Mouse (Mus musculus): ENCODE data around the gene Ppp4c. TPM values are rescaled to one million over a fixed set of nuclear protein-coding genes. Genes with fewer than 3 reads are reported as not detected.
A peak's percentile ranks its signal among the peaks of the same experiment; 100 is the strongest.

Gene Ppp4c
- polyA plus RNA-seq, 1 experiment = 111 TPM

GRCm38 (mm10) chr7:126799468-126800268, 7.4 kb upstream of the Ppp4c start:
- peaks cover 27% of the 10 kb centered on the region for H3K36me3 ChIP-seq (ENCODE audit: control insufficient read depth, insufficient read depth, low read length, poor library complexity, severe bottlenecking)

GRCm38 (mm10) chr7:126799050-126799467, 6.8 kb upstream of the Ppp4c start:
- peaks cover 28% of the 10 kb centered on the region for H3K36me3 ChIP-seq (ENCODE audit: control insufficient read depth, insufficient read depth, low read length, poor library complexity, severe bottlenecking)
- H3K4me1 ChIP-seq (ENCODE audit: control insufficient read depth, insufficient read depth, low read length) = no peaks in the 10 kb centered on the region
- no peaks in the 10 kb centered on the region for H3K9me3 ChIP-seq (replicated peaks; ENCODE audit: control insufficient read depth, insufficient read depth, low read length, poor library complexity, severe bottlenecking)
- peak overlapping the region; percentile 85 for H3K9ac ChIP-seq (ENCODE audit: low read depth, poor library complexity, severe bottlenecking)
- peak overlapping the region; percentile 89 for H3K4me3 ChIP-seq (ENCODE audit: low read depth, low read length)
- no peaks in the 10 kb centered on the region for H3K27me3 ChIP-seq (ENCODE audit: control insufficient read depth, insufficient read depth, low read length, poor library complexity, severe bottlenecking)
- H3K27ac ChIP-seq (ENCODE audit: insufficient read depth, low read length) = peak overlapping the region; percentile 23
- no peak for TF ChIP-seq CTCF (IDR thresholded peaks at IDR 0.05; ENCODE audit: low read depth, low read length)
- TF ChIP-seq POLR2A (IDR thresholded peaks at IDR 0.05; ENCODE audit: insufficient read depth, low read length) = peak; percentile 99
- TF ChIP-seq EP300 (IDR thresholded peaks at IDR 0.05; ENCODE audit: insufficient read depth, low read depth, low read length) = 0 out of 2 replicates have a peak, but pooled peaks have one; percentile 51

More at GRCm38 (mm10) chr7:126799468-126800268, 7.4 kb upstream of the Ppp4c start:
- peak overlapping the region; percentile 35 for H3K9ac ChIP-seq (ENCODE audit: low read depth, poor library complexity, severe bottlenecking)
- H3K27me3 ChIP-seq (ENCODE audit: control insufficient read depth, insufficient read depth, low read length, poor library complexity, severe bottlenecking) = no peaks in the 10 kb centered on the region
- H3K4me1 ChIP-seq (ENCODE audit: control insufficient read depth, insufficient read depth, low read length) = no peaks in the 10 kb centered on the region
- H3K9me3 ChIP-seq (replicated peaks; ENCODE audit: control insufficient read depth, insufficient read depth, low read length, poor library complexity, severe bottlenecking) = no peaks in the 10 kb centered on the region
- no peak for TF ChIP-seq CTCF (IDR thresholded peaks at IDR 0.05; ENCODE audit: low read depth, low read length)
- peak; percentile 73; the same call in 1 of the 2 replicates for TF ChIP-seq EP300 (IDR thresholded peaks at IDR 0.05; ENCODE audit: insufficient read depth, low read depth, low read length)
- TF ChIP-seq POLR2A (IDR thresholded peaks at IDR 0.05; ENCODE audit: insufficient read depth, low read length) = peak; percentile 85
- H3K4me3 ChIP-seq (ENCODE audit: low read depth, low read length) = peak overlapping the region; percentile 84
- peak overlapping the region; percentile 73 for H3K27ac ChIP-seq (ENCODE audit: insufficient read depth, low read length)

- Histone ChIP-seq H3K9me3 (replicated peaks; ENCODE audit: control insufficient read depth, insufficient read depth, low read length, poor library complexity, severe bottlenecking) (no peaks in the 10 kb centered on the region), H3K27me3 (ENCODE audit: control insufficient read depth, insufficient read depth, low read length, poor library complexity, severe bottlenecking) (no peaks in the 10 kb centered on the region), H3K36me3 (ENCODE audit: control insufficient read depth, insufficient read depth, low read length, poor library complexity, severe bottlenecking) (peaks cover 28% of the 10 kb centered on the region), H3K9ac (ENCODE audit: low read depth, poor library complexity, severe bottlenecking) (peak overlapping the region; percentile 85), H3K27ac (ENCODE audit: insufficient read depth, low read length) (peak overlapping the region; percentile 23), H3K4me3 (ENCODE audit: low read depth, low read length) (peak overlapping the region; percentile 89), H3K4me1 (ENCODE audit: control insufficient read depth, insufficient read depth, low read length) (no peaks in the 10 kb centered on the region)
- TF ChIP-seq POLR2A (IDR thresholded peaks at IDR 0.05; ENCODE audit: insufficient read depth, low read length) (no peak), EP300 (IDR thresholded peaks at IDR 0.05; ENCODE audit: insufficient read depth, low read depth, low read length) (no peak), CTCF (IDR thresholded peaks at IDR 0.05; ENCODE audit: low read depth, low read length) (no peak)
Observed at GRCm38 (mm10) chr7:126798127-126799049, 6.1 kb upstream of the Ppp4c start.

GRCm38 (mm10) chr7:126797411-126798126, 5.3 kb upstream of the Ppp4c start, which contains the start of gene Fam57b:
Gene Fam57b (plus strand): TSS chr7:126797668.
- H3K27me3 ChIP-seq (ENCODE audit: control insufficient read depth, insufficient read depth, low read length, poor library complexity, severe bottlenecking) = no peaks in the 10 kb centered on the region
- H3K9ac ChIP-seq (ENCODE audit: low read depth, poor library complexity, severe bottlenecking) = peak within 1 kb of the TSS; percentile 85
- TF ChIP-seq EP300 (IDR thresholded peaks at IDR 0.05; ENCODE audit: insufficient read depth, low read depth, low read length) (no peak), POLR2A (IDR thresholded peaks at IDR 0.05; ENCODE audit: insufficient read depth, low read length) (no peak), CTCF (IDR thresholded peaks at IDR 0.05; ENCODE audit: low read depth, low read length) (no peak)
- peak within 1 kb of the TSS; percentile 23; the same call in 1 of the 2 replicates for H3K27ac ChIP-seq (ENCODE audit: insufficient read depth, low read length)
- H3K9me3 ChIP-seq (replicated peaks; ENCODE audit: control insufficient read depth, insufficient read depth, low read length, poor library complexity, severe bottlenecking) = no peaks in the 10 kb centered on the region
- no peaks in the 10 kb centered on the region for H3K4me1 ChIP-seq (ENCODE audit: control insufficient read depth, insufficient read depth, low read length)
- H3K4me3 ChIP-seq (ENCODE audit: low read depth, low read length) = peak within 1 kb of the TSS; percentile 89
- peaks cover 28% of the 10 kb centered on the region for H3K36me3 ChIP-seq (ENCODE audit: control insufficient read depth, insufficient read depth, low read length, poor library complexity, severe bottlenecking)

GRCm38 (mm10) chr7:126796350-126796932, 4.1 kb upstream of the Ppp4c start:
- Histone ChIP-seq H3K27ac (ENCODE audit: insufficient read depth, low read length) (no peak overlapping the region), H3K27me3 (ENCODE audit: control insufficient read depth, insufficient read depth, low read length, poor library complexity, severe bottlenecking) (no peaks in the 10 kb centered on the region), H3K9ac (ENCODE audit: low read depth, poor library complexity, severe bottlenecking) (no peak overlapping the region), H3K4me3 (ENCODE audit: low read depth, low read length) (peak overlapping the region; percentile 52), H3K9me3 (replicated peaks; ENCODE audit: control insufficient read depth, insufficient read depth, low read length, poor library complexity, severe bottlenecking) (no peaks in the 10 kb centered on the region), H3K36me3 (ENCODE audit: control insufficient read depth, insufficient read depth, low read length, poor library complexity, severe bottlenecking) (peaks cover 28% of the 10 kb centered on the region), H3K4me1 (ENCODE audit: control insufficient read depth, insufficient read depth, low read length) (no peaks in the 10 kb centered on the region)
- TF ChIP-seq CTCF (IDR thresholded peaks at IDR 0.05; ENCODE audit: low read depth, low read length) (no peak), EP300 (IDR thresholded peaks at IDR 0.05; ENCODE audit: insufficient read depth, low read depth, low read length) (no peak), POLR2A (IDR thresholded peaks at IDR 0.05; ENCODE audit: insufficient read depth, low read length) (no peak)

All from ES-Bruce4 (cell line).